Mouse (Mus musculus) yolk sac, embryonic 10.5 days (tissue): Measurements from ENCODE around the gene Prph.

Experiments
- DNase-seq: peaks from one replicate; pipeline ENCODE4 v3.0.0-alpha.2; 2017; ENCODE audit warnings: low spot score

The Prph gene

DNA sequence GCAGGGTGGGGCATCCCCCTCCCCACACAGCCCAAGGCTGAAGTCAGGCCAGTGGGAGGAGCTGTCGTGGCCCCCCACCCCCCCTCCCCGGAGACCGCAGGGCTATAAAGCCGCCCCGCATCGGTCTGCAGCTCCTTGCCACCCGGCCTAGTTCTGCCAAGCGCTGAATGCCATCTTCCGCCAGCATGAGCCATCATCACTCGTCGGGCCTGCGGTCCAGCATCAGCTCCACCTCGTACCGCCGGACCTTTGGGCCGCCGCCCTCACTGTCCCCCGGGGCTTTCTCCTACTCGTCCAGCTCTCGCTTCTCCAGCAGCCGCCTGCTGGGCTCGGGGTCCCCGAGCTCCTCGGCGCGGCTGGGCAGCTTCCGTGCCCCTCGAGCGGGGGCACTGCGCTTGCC is at the start of gene Prph:
TSS of gene Prph (plus strand) at position 135 of the 400 bp plus-strand sequence.
- DNase-seq, result no peak

DNA sequence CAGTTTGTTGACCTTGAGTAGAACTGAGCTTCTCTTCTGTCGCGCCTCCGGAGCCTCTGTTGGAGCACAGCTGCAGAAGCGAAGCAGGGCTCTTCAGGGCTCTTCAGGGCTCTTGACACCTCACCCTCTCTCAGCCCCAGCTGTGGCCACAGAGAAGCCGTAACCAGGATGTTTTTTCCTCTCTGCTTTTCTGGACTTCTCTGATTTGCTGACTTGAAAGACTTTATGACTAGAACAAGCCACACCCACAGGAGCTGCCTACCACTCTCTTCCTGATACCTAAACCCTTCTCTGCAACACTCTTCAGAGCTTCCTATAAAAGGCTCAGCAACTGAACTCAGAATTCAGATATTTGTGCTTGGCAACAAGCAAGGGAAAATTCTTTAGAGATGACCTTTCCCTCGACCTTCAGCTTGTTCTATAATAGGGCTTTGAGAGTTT is 46.2 kb upstream of the Prph start:
- DNase-seq, result no peak

DNA sequence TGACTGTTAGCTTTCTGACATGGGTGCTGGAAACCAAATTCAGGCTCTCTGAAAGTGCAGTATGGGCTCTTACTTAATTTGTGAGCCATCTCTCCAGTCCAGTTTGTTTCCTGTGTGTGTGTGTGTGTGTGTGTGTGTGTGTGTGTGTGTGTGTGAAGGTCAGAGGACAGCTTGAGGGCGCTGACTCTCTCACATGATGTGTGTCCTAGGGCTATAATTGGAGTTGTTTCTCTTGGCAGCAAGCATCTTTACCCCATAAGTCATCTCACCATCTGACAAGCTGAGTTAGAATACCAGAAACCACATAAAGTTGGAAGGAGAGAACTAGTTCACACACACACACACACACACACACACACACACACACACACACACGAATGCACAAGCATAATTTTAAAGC is 44.1 kb upstream of the Prph start:
- DNase-seq, result no peak

DNA sequence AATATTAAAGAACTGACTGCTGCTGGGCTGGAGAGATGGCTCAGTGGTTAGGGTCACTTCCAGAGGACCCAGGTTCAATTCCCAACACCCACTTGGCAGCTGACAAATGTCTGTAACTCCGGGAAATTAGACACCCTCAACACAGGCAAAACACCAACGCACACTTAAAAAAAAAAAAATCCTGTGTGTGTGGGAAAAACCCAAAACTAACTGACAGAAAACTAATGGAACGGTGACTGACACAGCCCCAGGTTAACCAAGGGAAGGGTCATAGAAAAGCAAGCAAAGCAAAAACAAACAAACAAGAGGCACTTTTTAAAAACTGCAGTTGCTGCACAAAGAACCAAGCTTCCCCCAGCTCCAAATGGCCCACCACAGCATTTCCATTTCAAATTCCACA is 43.0 kb upstream of the Prph start:
- no peak for DNase-seq

DNA sequence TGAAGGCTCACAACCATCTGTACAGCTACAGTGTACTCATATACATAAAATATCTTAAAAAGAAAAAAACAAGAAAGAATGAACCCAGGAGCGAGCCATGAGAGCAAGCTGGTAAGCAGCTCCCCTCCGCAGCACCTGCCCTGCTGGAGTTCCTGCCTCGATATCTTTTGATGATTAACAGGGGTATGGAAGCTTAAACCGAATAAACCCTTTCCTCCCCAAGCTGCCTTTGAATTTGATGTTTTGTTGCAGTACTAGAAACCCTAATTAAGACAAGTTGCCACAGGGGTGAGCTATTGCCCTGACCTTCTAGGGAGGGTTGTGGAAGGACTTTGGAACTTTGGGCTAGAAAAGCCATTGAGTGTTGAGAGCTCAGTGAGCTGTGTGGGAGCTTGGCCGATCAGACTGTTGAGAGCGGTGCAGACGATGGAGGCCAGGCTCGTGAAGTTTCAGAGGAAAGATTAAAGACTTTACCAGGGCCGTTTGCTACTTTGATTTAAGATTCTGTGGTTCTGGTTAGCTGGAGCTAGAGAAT is 40.4 kb upstream of the Prph start:
- no peak for DNase-seq

GRCm38 (mm10) chr15:99017355-99017761 is 37.6 kb upstream of the Prph start:
- peak; percentile 35 for DNase-seq

DNA sequence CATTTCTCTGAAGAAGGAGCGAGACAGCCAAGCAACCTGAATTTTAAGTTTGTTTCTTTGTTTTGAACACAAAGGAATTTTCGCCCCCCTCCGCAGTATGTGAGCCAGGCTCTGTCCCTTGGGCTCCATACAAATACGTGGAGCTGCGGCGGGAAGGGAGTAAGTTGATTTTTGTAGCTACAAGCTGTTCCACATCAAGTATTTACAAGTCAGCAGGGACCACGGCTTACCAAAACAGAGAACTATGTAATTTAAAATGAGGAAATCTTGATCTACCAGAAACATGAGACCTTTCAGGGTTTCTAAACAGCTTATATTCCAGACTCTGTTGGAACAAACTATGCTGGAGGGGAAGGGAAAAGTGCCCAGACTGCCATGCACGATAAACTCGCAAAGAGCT is 37.0 kb upstream of the Prph start:
- no peak for DNase-seq

DNA sequence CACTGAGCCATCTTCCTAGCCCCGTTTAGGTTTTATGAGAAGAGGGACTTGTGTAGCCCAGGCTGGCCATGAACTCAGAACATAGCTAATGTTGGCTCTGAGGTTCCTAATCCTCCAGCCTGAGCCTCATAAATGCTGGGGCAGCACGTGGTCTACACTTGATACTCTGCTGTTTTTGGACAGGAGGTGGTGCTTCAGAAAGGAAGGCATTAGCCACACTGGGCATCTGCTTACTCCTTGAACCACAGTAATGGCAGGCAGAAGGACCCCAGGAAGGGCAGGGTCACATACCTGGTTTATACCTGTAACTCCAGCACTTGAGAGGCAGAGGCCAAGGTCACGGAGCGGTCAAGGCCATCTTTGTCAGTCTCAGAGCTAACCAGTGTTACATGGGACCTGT is 36.3 kb upstream of the Prph start:
- no peak for DNase-seq

DNA sequence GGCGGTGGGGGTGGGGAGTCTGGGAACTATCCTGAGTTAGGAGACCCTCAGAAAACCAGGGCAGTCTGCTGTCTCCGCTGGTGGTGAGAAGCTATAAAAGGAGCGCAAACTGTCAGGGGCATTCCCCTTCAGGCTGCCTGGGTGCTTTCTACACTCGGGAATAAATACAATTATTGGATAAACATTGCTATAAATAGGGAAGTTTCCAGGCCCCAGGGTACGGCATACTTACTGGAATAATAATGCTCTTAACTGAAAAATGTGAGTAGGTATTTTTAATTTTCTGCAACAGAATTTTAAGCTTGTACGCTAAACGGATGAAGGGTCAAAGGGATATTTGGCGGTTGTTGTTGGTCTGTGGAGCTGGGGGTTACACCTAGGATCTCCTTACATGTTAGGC is 35.5 kb upstream of the Prph start:
- no peak for DNase-seq

DNA sequence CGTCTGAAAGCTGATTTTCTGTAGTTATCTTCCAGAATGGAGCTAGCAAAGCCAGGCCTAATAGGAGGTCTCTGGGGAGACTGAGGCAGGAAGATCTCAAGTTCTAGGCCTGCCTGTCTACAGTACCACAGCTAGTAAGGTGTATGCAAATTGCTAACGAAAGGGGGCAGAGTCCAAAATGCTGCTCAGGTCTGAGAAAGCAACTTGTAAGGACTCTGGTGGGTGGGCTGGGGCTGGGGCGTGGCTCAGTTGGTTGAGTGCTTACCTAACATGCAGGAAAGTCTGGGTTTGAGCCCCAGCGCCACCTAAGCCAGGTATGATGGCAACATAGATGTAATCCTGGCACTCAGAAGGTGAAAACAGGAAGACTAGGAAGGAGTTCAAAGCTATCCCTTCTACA is 34.8 kb upstream of the Prph start:
- DNase-seq, result no peak

GRCm38 (mm10) chr15:99021255-99021654 is 33.7 kb upstream of the Prph start:
- DNase-seq, result no peak

DNA sequence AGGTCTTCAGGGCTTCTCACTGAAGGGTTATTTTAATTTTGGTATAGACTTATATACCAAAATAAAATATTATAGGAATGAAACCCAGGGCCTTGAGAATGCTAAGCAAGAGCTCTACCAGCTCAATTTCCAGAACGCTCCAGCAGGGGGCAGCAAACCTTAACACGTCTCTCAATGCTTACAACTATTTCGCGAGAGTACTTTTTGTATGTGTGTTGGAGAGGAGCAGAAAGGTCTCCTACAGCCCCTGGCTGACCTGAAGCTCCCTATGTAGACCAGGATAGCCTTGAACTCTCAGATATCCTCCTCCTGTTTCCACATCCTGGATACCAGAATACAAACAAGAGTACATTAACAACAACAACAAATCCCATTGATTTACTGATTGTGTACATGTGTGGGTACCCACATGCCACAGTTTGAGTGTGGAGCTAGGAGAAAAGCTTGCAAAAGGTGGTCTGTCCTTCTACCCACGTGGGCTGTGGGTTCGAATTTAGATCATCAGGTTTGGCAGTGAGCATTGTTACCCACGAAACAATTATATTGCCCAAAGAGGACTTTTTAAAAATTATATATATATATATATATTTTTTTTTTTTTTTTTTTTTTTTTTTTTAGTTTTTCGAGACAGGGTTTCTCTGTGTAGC is 30.2 kb upstream of the Prph start:
- peak; percentile 67 for DNase-seq

GRCm38 (mm10) chr15:99025414-99025813 is 29.6 kb upstream of the Prph start:
- no peak for DNase-seq

DNA sequence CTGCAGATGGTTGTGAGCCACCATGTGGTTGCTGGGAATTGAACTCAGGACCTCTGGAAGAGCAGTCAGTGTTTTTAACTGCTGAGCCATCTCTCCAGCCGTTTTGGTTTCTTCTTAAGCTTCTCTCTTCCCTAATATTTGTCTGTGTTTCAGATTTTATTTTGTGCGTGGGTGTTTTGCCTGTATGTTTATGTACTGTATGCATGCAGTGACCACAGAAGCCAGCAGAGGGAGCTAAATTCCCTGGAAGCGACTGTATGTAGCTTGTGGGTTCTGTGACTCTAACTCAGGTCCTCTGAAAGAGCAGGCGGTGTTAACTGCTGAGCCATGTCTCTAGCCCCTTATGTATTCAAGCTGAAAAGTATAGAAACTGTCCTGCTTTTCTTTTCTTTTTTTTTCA is 28.7 kb upstream of the Prph start:
- no peak for DNase-seq

- DNase-seq, result no peak
These were observed 27.9 kb upstream of the Prph start for GRCm38 (mm10) chr15:99027116-99027515.

DNA sequence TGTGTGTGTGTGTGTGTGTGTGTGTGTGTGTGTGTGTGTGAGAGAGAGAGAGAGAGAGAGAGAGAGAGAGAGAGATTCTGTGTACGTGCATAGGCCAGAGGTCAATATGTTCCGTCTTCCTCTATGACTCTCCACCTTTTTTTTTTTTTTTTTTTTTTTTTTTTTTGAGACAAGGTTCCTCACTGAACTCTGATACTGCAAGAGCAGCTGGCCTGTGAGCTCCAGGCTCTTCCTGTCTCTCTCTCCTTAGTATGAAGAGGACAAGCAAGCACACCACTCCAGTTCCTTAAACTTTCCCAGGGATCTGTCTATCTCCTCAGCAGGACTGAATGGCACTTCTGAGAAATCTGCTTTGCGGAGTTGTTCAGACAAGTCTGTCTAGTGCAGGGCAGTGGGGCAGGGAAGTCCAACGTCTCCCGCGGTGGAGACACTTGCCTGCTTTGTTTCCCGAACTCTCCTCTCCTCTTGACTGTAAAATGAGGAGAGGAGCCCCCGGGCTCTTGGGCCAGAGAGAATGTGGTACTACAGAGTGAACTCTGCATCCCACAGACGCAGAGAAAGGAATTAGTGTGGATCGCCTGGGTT is 26.0 kb upstream of the Prph start:
- DNase-seq, result peak; percentile 53

DNA sequence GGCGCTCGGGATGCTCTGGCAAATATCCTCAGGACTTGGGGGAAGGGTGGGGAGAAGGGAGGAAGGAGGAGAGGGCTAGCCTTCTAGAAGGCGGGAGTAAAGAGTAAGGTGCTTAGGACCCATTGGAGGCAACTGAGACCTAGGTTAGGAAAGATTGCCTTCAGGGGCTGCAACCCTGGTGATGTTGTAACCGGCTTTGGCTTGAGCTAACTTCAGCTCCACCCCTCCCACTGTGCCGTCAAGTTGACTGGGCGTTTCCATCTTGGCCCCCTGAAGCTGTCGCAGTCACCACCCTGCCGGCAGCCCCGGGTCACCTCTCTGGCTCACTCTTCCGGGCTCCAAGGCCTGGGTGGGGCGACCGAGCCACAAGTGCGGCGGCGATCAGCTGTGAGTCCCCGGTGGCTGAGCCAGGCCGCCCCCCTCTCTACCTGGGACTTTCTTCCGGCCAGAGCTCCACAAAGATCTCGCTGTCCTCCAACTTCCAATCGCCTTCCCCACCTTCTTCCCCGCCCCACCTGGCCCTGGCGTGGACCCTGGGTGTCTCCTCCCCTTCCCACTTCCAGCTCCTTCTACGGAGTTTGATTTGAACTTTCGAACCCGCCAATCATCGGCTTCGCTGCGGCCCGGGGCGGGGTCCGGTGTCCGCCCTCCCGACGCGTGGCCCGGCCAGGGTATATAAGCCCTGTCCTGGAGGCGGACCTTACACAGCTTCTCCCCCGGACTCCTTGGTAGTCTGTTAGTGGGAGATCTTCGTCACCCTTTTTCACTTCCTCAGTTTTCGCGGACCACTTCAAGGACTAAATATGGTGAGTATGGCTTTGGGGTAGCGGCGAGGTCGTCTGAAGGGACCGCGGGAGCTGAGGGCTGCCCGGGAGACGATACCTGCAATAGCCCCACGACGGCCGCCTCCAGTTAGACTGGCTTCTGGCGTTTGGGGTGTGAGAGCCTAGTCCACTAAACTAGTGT is 25.1 kb upstream of the Prph start, which contains the start of gene Tuba1c:
TSS of gene Tuba1c (plus strand) at position 273 of the 966 bp plus-strand sequence.
- peak; percentile 99 for DNase-seq

DNA sequence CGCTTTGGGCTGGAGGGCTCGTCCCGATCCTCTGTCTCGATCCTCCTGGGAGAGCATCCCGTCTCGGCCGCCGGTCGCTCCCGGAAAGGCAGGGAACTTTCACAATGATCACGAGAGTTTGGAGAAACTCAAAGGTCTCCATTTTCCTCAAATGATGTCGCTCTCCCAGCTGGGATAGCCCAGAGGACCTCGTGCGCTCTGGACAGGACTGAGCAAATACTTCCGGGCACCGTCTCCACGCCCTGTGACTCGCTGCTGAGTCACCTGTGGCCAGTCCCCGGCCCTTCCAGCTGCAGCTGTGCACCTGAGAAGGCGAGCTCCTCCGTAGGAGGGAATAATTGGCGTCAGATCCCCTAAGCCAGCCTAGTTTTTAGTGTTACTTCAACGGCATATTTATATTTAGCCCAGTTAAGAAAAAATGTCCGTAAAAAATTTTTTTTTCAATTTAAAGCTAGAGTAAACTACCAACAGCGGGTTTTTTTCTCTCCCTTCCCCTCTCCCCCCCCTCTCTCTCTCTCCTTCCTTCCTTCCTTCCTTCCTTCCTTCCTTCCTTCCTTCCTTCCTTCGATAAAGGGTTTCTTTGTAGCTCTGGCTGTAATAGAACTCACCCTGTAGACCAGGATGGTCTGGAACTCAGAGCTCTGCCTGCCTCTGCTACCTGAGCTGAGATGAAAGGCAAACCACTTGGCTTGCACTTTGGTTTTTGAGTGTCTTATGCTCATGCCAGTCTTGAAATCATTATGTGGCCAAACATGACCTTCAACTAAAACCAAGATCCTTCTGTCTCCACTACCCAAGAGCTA is 24.2 kb upstream of the Prph start:
- peak; percentile 80 for DNase-seq

DNA sequence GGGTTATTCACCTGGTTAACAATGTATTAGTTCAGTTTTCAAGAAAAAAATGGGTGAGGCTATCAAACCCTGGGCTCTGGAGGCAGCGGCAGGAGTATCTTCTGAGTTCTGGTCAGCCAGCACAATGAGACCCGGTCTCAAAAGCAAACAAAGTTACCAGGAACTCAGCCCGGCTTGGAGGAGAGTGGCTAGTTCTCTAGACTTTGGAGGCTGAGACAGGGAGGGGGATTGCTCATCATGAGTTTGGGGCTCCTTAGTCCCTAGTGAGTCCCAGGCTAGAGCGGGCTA is 23.6 kb upstream of the Prph start:
- DNase-seq, result no peak

DNA sequence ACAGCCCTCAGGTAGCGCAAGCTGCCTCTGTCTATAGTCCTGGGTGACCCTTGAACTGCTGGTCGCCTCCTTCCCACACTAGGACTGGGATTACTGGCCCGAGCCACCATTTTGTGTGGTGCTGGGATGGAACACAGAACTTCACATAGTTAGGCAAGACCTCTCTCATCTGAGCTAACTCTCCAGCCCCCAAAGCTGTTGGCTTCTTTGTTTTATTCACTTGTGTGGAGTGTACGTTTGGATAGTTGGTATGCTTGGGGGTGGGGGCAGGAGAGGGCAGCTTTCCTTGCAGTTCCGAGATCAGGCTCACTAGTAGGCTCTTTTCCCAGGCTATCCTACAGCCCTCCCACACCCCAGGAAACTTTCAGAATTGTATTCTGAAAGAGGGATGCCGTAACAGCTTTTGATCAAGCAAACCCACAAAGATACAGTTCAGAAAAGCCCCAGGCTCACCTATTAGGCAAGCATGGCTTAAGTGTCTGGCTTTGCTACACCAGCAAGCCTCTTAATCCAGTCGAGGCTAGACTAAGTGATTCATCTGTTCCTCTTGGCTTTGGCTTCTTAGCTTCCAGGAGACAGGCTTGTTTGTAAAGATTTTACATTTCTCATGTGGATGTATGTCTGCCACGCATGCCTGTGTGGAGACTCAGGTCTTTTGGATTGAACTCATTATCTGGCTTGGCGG is 22.8 kb upstream of the Prph start:
- no peak for DNase-seq

DNA sequence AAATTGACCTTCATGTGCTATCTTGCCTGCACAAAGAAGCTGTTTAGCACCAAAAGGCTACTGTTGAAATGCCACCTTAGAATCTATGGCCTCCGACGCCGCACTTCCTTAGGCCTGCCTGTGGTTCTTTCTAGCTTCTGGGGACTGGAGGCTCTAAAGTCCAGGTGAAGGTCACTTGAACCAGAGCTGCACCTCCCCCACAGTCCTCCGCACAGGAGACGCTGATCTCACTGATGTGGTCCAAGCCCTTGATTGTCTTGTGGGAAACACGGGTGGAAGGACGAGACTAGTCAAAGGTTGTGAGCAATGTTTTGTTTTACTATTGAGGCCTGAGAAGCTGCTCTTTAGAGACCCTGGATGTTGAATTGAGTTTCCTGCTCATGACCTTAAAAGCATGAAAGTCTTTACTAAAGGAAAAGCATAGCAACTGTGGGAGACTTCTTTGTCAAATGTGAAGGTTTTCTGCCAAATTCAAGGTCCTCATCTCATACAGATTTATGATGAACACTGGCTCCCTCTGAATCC is 22.2 kb upstream of the Prph start:
- peak; percentile 65 for DNase-seq
